Mouse (Mus musculus): Measurements from ENCODE around the gene Yes1. TPM values are rescaled to one million over a fixed set of nuclear protein-coding genes. Genes with fewer than 3 reads are reported as not detected.

Gene Yes1
- 2.9 and 4.5 TPM in 2 replicates for polyA plus RNA-seq (2021; fragmentation: Nextera tagmentation)
- long read RNA-seq, experiment 1, transcript Yes1-205 (12 exons, 2,657 nt) = major isoform, 6 of 14 reads
- long read RNA-seq, experiment 1, partial matches to known transcripts = 3 of 14 reads
- long read RNA-seq, experiment 1, other reads (novel, unspliced or antisense) = 5 of 14 reads
- long read RNA-seq, experiment 2, full-length matches to known transcripts = 27 of 39 reads
- long read RNA-seq, experiment 2, partial matches to known transcripts = 2 of 39 reads
- long read RNA-seq, experiment 2, other reads (novel, unspliced or antisense) = 10 of 39 reads

DNA sequence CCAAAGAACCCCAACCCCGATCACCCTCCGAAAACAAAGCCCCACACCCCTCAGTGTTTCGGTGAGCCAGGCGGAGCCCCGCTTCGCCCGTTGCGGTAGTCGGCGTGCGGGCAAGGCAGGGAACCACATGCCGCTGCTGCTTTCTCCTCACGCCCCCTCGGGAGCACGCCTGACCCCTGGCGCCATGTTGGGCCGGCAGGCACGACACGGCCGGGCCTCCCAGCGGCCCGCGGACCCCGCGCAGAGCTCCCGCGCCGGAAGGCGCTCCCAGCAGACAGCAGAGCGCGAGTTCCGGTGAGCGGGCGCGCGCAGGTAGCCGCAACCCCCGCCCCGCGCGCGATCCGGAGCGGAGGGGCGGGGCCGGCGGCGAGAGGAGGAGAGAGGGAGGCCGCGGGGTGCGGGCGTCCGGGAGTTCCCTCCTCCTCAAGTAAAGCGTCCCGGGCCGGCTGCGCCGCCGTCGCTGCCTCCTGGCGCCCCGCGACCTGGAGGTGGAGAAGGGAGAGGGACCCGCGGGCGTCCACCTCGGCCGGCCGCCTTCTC, at the start of gene Yes1:
Gene Yes1 (plus strand): TSS at position 371 of the 540 bp plus-strand sequence.

Other genes with a start within 250 kb of the Yes1 start
- 118 and 144 TPM in 2 replicates for gene Ppp1cb, start 152.3 kb upstream of the Yes1 start, polyA plus RNA-seq (2021; fragmentation: Nextera tagmentation)
- 83.2 and 83.8 TPM in 2 replicates for gene Pisd, start 174.5 kb downstream of the Yes1 start, polyA plus RNA-seq (2021; fragmentation: Nextera tagmentation)
- not detected in 2 replicates for gene Gm20671, start 215.9 kb downstream of the Yes1 start, polyA plus RNA-seq (2021; fragmentation: Nextera tagmentation)
- 14.1 and 17.0 TPM in 2 replicates for gene Prr14l, start 243.1 kb downstream of the Yes1 start, polyA plus RNA-seq (2021; fragmentation: Nextera tagmentation)

Measured in layer of hippocampus, adult 6 months (tissue).